Mouse (Mus musculus): ENCODE measurements around the gene Clba1. TPM values are rescaled to one million over a fixed set of nuclear protein-coding genes. Genes with fewer than 3 reads are reported as not detected.
A peak's percentile ranks its signal among the peaks of the same experiment; 100 is the strongest.
"Not testable (repeated sequence)": the region's sequence is repeated elsewhere in the genome, so short reads cannot be mapped to it uniquely, and the experiment has no call there.

Gene Clba1
- polyA plus RNA-seq, 1 experiment from 2014 or later, result 17.5 TPM

DNA sequence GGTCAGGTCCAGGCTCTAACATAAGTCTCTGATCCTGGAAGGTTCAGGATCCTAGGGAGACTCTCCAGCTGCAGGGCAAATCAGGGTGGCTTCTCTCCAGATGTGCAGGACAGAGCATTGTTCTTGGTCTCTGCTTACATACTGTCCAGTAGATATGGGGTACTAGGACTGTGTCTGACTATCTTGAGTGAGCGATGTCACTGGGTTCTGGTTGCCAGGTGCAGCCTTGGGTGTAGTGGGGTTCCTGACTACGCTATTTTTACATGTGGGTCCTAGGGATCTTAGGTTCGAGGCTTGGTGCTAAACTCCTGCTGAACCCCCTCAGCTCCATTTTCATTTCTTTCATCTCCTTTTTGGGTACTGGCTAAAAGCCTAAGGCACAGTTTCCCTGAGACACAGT is 21.8 kb downstream of the Clba1 start:
- 91% methylated on average over 3 of the region's 3 CpGs for WGBS
- peak overlapping the region; percentile 87 for H3K4me3 ChIP-seq (ENCODE audit: low read depth, low read length)
- H3K36me3 ChIP-seq (ENCODE audit: control insufficient read depth, insufficient read depth, low read length), result no peaks in the 10 kb centered on the region
- peak overlapping the region; percentile 60 for H3K4me2 ChIP-seq (ENCODE audit: low read depth, low read length)
- no peak for ATAC-seq (ENCODE audit: low read depth)
- H3K9me3 ChIP-seq (ENCODE audit: control insufficient read depth, low read length), result no peaks in the 10 kb centered on the region
- H3K9ac ChIP-seq (replicated peaks; ENCODE audit: low read depth, low read length), result peak overlapping the region; percentile 75
- H3K27me3 ChIP-seq (ENCODE audit: control insufficient read depth, insufficient read depth, low read length), result no peaks in the 10 kb centered on the region
- H3K4me1 ChIP-seq (ENCODE audit: control insufficient read depth, insufficient read depth, low read length), result peaks cover 26% of the 10 kb centered on the region
- no peak overlapping the region for H3K27ac ChIP-seq (ENCODE audit: low read depth, low read length)

DNA sequence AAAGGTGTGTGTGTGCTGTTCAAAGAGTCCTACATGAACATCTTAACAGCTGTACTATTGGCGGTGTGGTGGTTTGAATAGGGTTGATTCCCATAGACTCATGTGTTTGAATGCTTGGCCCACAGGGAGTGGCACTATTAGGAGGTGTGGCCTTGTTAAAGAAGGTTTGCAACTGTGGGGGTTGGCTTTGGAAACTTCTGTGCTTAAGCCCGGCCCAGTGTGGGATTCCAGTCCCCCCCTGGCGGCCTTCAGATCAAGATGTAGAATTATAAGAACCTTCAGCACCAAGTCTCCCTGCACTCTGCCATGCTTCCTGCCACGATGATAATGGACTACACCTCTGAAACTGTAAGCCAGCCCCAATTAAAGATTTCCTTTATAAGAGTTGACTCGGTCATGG is 23.7 kb downstream of the Clba1 start:
- H3K4me1 ChIP-seq (ENCODE audit: control insufficient read depth, insufficient read depth, low read length), result peaks cover 22% of the 10 kb centered on the region
- WGBS, result 91% methylated on average over 5 of the region's 5 CpGs
- ATAC-seq (ENCODE audit: low read depth), result no peak

DNA sequence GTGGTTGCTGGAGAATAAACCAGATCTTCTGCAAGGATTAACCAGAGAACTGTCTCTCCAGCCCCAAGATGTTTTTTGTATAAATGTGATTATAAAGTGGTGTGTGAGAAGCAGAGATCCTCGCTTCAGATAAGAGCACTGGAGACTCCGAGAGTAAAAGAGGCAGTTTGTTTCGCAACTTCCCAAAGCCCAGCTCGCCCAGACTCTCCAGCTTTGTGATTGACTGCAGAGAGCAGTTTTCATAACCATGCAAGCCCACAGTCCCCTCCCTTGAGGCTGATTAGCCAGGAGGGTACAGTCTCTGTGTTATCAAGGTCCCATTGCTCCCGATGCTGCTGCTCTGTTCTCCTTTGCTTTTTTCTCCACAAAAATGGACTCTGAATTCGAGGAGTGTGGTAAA is 24.8 kb downstream of the Clba1 start:
- no peak overlapping the region for H3K4me2 ChIP-seq (ENCODE audit: low read depth, low read length)
- WGBS, result 90% methylated on average over 6 of the region's 6 CpGs
- no peaks in the 10 kb centered on the region for H3K9me3 ChIP-seq (ENCODE audit: control insufficient read depth, low read length)
- no peaks in the 10 kb centered on the region for H3K36me3 ChIP-seq (ENCODE audit: control insufficient read depth, insufficient read depth, low read length)
- no peak for ATAC-seq (ENCODE audit: low read depth)
- no peaks in the 10 kb centered on the region for H3K27me3 ChIP-seq (ENCODE audit: control insufficient read depth, insufficient read depth, low read length)
- no peak overlapping the region for H3K9ac ChIP-seq (replicated peaks; ENCODE audit: low read depth, low read length)
- H3K27ac ChIP-seq (ENCODE audit: low read depth, low read length), result no peak overlapping the region
- H3K4me3 ChIP-seq (ENCODE audit: low read depth, low read length), result no peak overlapping the region
- peaks cover 12% of the 10 kb centered on the region for H3K4me1 ChIP-seq (ENCODE audit: control insufficient read depth, insufficient read depth, low read length)

More for the DNA sequence above, 23.7 kb downstream of the Clba1 start:
- H3K27me3 ChIP-seq (ENCODE audit: control insufficient read depth, insufficient read depth, low read length), result no peaks in the 10 kb centered on the region
- H3K4me3 ChIP-seq (ENCODE audit: low read depth, low read length), result no peak overlapping the region
- no peak overlapping the region for H3K9ac ChIP-seq (replicated peaks; ENCODE audit: low read depth, low read length)
- no peaks in the 10 kb centered on the region for H3K36me3 ChIP-seq (ENCODE audit: control insufficient read depth, insufficient read depth, low read length)
- H3K4me2 ChIP-seq (ENCODE audit: low read depth, low read length), result no peak overlapping the region
- no peak overlapping the region for H3K27ac ChIP-seq (ENCODE audit: low read depth, low read length)
- no peaks in the 10 kb centered on the region for H3K9me3 ChIP-seq (ENCODE audit: control insufficient read depth, low read length)

DNA sequence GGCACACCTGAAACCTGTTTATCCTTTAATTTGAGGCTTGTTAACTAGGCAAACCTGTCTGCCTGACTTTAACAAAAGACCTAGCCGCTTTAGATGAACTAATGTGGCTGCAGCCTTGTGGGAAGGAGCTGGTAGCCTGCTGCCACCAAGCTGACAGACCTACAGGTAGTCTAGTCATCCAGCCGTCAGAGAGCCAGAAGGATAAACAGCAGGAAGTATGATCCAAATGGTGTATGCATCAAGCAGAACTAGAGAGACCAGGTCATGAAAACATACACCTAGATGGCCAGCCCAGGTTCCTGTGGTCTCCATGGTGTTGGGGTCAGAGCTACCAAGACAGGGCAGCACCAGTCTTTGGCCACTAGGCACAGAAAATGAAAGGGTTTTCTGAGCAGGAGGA is 26.3 kb downstream of the Clba1 start:
- no peak for ATAC-seq (ENCODE audit: low read depth)
- Histone ChIP-seq H3K9me3 (ENCODE audit: control insufficient read depth, low read length) (no peaks in the 10 kb centered on the region), H3K36me3 (ENCODE audit: control insufficient read depth, insufficient read depth, low read length) (no peaks in the 10 kb centered on the region), H3K4me3 (ENCODE audit: low read depth, low read length) (no peak overlapping the region), H3K4me1 (ENCODE audit: control insufficient read depth, insufficient read depth, low read length) (peaks cover 12% of the 10 kb centered on the region), H3K9ac (replicated peaks; ENCODE audit: low read depth, low read length) (no peak overlapping the region), H3K4me2 (ENCODE audit: low read depth, low read length) (no peak overlapping the region), H3K27me3 (ENCODE audit: control insufficient read depth, insufficient read depth, low read length) (no peaks in the 10 kb centered on the region), H3K27ac (ENCODE audit: low read depth, low read length) (no peak overlapping the region)
- 70% methylated on average over 2 of the region's 2 CpGs for WGBS

DNA sequence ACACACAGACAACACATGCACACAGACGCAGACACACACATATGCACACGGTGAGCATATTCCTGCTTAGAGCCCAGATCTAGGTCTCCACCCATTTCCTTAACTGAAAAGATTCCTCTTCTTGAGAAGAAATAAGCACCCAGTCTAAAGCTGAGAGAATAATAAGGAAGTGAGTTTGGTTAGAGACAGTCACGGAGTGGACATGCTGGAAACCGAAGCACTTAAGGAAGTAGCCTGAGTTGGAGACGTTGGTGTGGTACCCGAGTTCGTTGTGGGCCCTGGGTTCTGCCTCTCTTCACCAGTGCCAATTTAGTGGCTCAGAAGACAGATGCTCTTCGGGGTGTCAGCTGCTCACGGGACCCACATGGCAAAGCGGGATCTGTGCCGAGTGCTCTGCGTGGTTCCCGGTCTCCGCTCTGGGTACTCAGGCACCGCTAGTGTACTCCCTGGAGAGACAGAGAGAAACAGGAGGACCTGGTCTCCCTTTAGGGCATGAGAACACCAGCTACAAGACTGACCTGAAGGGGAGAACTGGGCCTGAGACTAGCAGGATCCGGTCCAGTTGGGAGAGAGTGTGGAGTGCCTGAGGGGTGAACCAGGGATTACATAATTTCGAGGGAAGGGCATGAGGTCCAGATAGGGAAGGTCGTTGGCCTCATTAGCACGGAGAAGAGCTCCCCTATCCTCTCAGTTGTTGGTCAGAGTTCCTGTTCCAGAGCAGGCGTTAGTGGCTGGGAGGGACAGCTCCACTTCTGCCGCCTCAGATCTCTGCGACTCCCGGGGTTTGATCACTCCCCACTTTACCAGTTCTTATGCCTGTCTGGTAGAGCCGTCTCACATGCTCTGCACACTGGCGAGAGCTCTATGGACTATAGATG is 31.7 kb downstream of the Clba1 start:
- H3K36me3 ChIP-seq (ENCODE audit: control insufficient read depth, insufficient read depth, low read length), result no peaks in the 10 kb centered on the region

DNA sequence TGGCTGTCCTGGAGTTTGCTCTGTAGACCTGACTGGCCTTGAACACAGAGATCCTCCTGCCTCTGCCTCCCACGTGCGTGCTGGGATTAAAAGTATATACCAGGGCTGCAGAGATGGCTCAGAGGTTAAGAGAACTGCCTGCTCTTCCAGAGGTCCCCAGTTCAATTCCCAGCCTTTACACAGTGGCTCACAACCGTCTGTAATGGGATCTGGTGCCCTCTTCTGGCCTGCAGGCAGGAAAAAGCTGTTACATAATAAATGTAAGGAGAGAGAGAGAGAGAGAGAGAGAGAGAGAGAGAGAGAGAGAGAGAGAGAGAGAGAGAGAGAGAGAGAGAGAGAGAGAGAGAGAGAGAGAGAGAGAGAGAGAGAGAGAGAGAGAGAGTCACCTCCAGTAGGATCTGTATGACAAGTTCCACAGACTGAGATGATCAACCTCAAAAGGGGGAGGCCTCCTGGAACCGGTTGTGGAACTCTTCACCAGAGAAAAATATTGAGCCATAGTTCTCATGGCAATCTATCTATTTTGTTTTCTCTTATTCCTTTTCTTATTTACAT is 32.7 kb downstream of the Clba1 start:
- not testable (repeated sequence) for H3K4me3 ChIP-seq (ENCODE audit: low read depth, low read length); H3K4me2 ChIP-seq (ENCODE audit: low read depth, low read length); H3K9me3 ChIP-seq (ENCODE audit: control insufficient read depth, low read length); H3K27me3 ChIP-seq (ENCODE audit: control insufficient read depth, insufficient read depth, low read length); ATAC-seq (ENCODE audit: low read depth); H3K27ac ChIP-seq (ENCODE audit: low read depth, low read length); H3K36me3 ChIP-seq (ENCODE audit: control insufficient read depth, insufficient read depth, low read length); H3K9ac ChIP-seq (replicated peaks; ENCODE audit: low read depth, low read length); H3K4me1 ChIP-seq (ENCODE audit: control insufficient read depth, insufficient read depth, low read length)
- 67% methylated on average over 4 of the region's 4 CpGs for WGBS

More for the DNA sequence above, 31.7 kb downstream of the Clba1 start:
- Histone ChIP-seq H3K4me1 (ENCODE audit: control insufficient read depth, insufficient read depth, low read length) (no peaks in the 10 kb centered on the region), H3K4me3 (ENCODE audit: low read depth, low read length) (no peak overlapping the region), H3K4me2 (ENCODE audit: low read depth, low read length) (no peak overlapping the region), H3K9me3 (ENCODE audit: control insufficient read depth, low read length) (no peaks in the 10 kb centered on the region), H3K27me3 (ENCODE audit: control insufficient read depth, insufficient read depth, low read length) (no peaks in the 10 kb centered on the region), H3K9ac (replicated peaks; ENCODE audit: low read depth, low read length) (no peak overlapping the region), H3K27ac (ENCODE audit: low read depth, low read length) (no peak overlapping the region)
- WGBS, result 77% methylated on average over 25 of the region's 25 CpGs
- ATAC-seq (ENCODE audit: low read depth), result no peak

DNA sequence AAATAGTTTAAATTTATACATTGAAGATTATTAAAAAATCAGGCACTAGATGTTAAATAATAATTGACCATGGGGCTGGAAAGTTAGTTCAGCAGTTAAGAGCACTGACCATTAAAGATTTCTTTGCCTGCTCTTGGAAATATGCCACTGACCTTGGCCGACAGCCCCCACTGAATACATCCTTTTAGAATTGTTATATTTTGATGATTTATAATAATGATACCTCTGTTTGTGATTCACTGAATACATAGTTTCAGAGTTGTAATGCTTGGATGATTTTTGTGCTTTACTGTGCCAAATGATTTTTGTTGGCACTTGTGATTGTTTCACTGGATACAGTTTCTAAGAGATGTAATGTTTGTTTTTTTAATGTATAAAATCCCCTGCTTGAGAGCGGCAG is 33.4 kb downstream of the Clba1 start:
- 85% methylated on average over 2 of the region's 2 CpGs for WGBS
- not testable (repeated sequence) for H3K4me1 ChIP-seq (ENCODE audit: control insufficient read depth, insufficient read depth, low read length); H3K9me3 ChIP-seq (ENCODE audit: control insufficient read depth, low read length); ATAC-seq (ENCODE audit: low read depth); H3K4me3 ChIP-seq (ENCODE audit: low read depth, low read length); H3K27ac ChIP-seq (ENCODE audit: low read depth, low read length); H3K4me2 ChIP-seq (ENCODE audit: low read depth, low read length); H3K36me3 ChIP-seq (ENCODE audit: control insufficient read depth, insufficient read depth, low read length); H3K27me3 ChIP-seq (ENCODE audit: control insufficient read depth, insufficient read depth, low read length); H3K9ac ChIP-seq (replicated peaks; ENCODE audit: low read depth, low read length)

DNA sequence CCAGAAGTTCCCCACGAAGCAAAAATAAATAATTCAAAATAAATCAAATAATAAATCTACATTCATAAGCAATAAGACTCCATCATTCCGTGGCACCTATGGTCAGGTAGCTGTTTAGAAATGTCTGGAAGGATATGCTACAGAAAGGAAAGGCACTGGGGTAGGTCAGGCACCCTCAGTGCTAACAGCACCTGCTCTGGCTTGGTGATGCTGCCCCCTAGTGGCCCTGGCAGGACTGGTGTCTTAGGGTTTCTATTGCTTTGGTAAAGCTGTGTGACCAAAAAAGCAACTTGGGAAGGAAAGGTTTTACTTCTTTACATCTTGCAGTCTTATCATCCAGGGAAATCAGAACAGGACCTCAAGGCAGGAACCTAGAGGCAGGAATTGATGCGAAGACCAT is 35.1 kb downstream of the Clba1 start:
- H3K4me1 ChIP-seq (ENCODE audit: control insufficient read depth, insufficient read depth, low read length), result no peaks in the 10 kb centered on the region
- no peak overlapping the region for H3K27ac ChIP-seq (ENCODE audit: low read depth, low read length)
- no peak overlapping the region for H3K4me3 ChIP-seq (ENCODE audit: low read depth, low read length)
- no peaks in the 10 kb centered on the region for H3K36me3 ChIP-seq (ENCODE audit: control insufficient read depth, insufficient read depth, low read length)
- H3K4me2 ChIP-seq (ENCODE audit: low read depth, low read length), result no peak overlapping the region
- H3K9ac ChIP-seq (replicated peaks; ENCODE audit: low read depth, low read length), result no peak overlapping the region
- WGBS, result 22% methylated on average over 3 of the region's 3 CpGs
- H3K9me3 ChIP-seq (ENCODE audit: control insufficient read depth, low read length), result no peaks in the 10 kb centered on the region
- peak; percentile 76; the same call in 1 of the 2 replicates for ATAC-seq (ENCODE audit: low read depth)
- no peaks in the 10 kb centered on the region for H3K27me3 ChIP-seq (ENCODE audit: control insufficient read depth, insufficient read depth, low read length)

DNA sequence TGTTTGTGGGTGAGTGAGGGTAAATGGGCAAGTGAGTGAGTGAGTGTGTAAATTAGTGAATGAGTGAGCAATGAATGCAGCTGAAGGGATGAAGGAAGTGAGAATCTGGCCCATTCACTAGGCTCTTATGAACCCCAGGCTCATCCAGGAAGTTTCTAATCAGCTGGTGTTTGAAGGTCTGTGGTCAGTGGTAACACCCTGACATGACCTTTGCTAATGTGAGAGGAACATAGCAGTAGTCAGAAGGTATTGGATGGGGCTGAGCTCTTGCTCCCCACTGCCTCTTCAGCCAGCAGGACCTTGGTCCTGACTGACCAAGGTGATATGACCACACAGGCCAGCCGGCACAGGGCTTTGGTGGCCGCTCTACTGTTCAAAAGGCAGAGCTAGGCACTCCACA is 39.1 kb downstream of the Clba1 start:
- H3K27ac ChIP-seq (ENCODE audit: low read depth, low read length), result no peak overlapping the region
- no peak overlapping the region for H3K9ac ChIP-seq (replicated peaks; ENCODE audit: low read depth, low read length)
- H3K9me3 ChIP-seq (ENCODE audit: control insufficient read depth, low read length), result no peaks in the 10 kb centered on the region
- H3K4me2 ChIP-seq (ENCODE audit: low read depth, low read length), result no peak overlapping the region
- WGBS, result 90% methylated on average over 2 of the region's 2 CpGs
- H3K4me3 ChIP-seq (ENCODE audit: low read depth, low read length), result no peak overlapping the region
- ATAC-seq (ENCODE audit: low read depth), result no peak
- no peaks in the 10 kb centered on the region for H3K4me1 ChIP-seq (ENCODE audit: control insufficient read depth, insufficient read depth, low read length)
- H3K27me3 ChIP-seq (ENCODE audit: control insufficient read depth, insufficient read depth, low read length), result no peaks in the 10 kb centered on the region
- H3K36me3 ChIP-seq (ENCODE audit: control insufficient read depth, insufficient read depth, low read length), result no peaks in the 10 kb centered on the region
